Mouse (Mus musculus) forebrain, postnatal 0 days (tissue): ENCODE data around the gene 5430402E10Rik. TPM values are rescaled to one million over a fixed set of nuclear protein-coding genes. Genes with fewer than 3 reads are reported as not detected.
"Not testable (repeated sequence)": the region's sequence is repeated elsewhere in the genome, so short reads cannot be mapped to it uniquely, and the experiment has no call there.

Experiments
- ATAC-seq: fragments of 200-750 bp; cut with Nextera tagmentation; 2 replicates; pipeline ENCODE4 v1.8.0; 2017; ENCODE audit warnings: mild to moderate bottlenecking, moderate library complexity
- DNase-seq: peaks from one replicate; pipeline ENCODE4 v3.0.0-alpha.2; 2015
- H3K27ac ChIP-seq: fragments of 300-500 bp; sonication (generic); 2 replicates; pipeline ENCODE4 v1.5.1; 2014; ENCODE audit warnings: low read depth, mild to moderate bottlenecking, antibody characterized with exemption, low read length, moderate library complexity, mixed read lengths
- H3K27me3 ChIP-seq: fragments of 300-500 bp; sonication (generic); 2 replicates; pipeline ENCODE4 v1.6.1; 2014; ENCODE audit warnings: mild to moderate bottlenecking, low read length, mixed read lengths; ENCODE audit not compliant: insufficient read depth
- H3K36me3 ChIP-seq: fragments of 300-500 bp; sonication (generic); 2 replicates; pipeline ENCODE4 v1.6.1; 2014; ENCODE audit warnings: mild to moderate bottlenecking, moderate library complexity; ENCODE audit not compliant: insufficient read depth
- H3K4me1 ChIP-seq: fragments of 300-500 bp; sonication (generic); 2 replicates; pipeline ENCODE4 v1.6.1; 2014; ENCODE audit warnings: antibody characterized with exemption; ENCODE audit not compliant: insufficient read depth
- H3K4me2 ChIP-seq: fragments of 300-500 bp; sonication (generic); 2 replicates; pipeline ENCODE4 v1.6.1; 2014; ENCODE audit warnings: low read depth, mild to moderate bottlenecking, moderate library complexity
- H3K4me3 ChIP-seq: fragments of 300-500 bp; sonication (generic); 2 replicates; pipeline ENCODE4 v1.5.1; 2014; ENCODE audit warnings: low read depth, low read length, mixed read lengths
- H3K9ac ChIP-seq: fragments of 300-500 bp; sonication (generic); 2 replicates; pipeline ENCODE4 v1.6.1; 2014; ENCODE audit warnings: mild to moderate bottlenecking
- H3K9me3 ChIP-seq: fragments of 300-500 bp; sonication (generic); 2 replicates; pipeline ENCODE4 v1.6.1; 2016; ENCODE audit warnings: low read length
- whole genome bisulfite sequencing: fragments of 180-500 bp; shearing (Covaris S2); extraction: QIAGEN DNeasy Blood & Tissue Kit; methylation state at CpG from one replicate; pipeline ENCODE4 v1.1.7; 2014; 5-methylcytosine and 5-hydroxymethylcytosine counted together
- polyA plus RNA-seq: library from polyadenylated mRNA; unstranded; fragments of >200 nt; fragmentation: Nextera tagmentation; extraction: Ambion mirVana; gene quantifications from 2 replicates; pipeline ENCODE4 v1.2.1, GENCODE M21; 2015
- total RNA-seq: library from RNA; depleted of rRNA; stranded (reverse); fragments of >200 nt; gene quantifications from 2 replicates; pipeline ENCODE4 v1.2.3, GENCODE M21; 2014; rRNA removed

Gene 5430402E10Rik
- not detected in 2 replicates for total RNA-seq
- not detected in 2 replicates for polyA plus RNA-seq

GRCm38 (mm10) chrX:77924962-77925361 lies at the start of gene 5430402E10Rik:
Gene 5430402E10Rik (minus strand): TSS chrX:77925062.
- not testable (repeated sequence) for H3K4me1 ChIP-seq, H3K9me3 ChIP-seq, DNase-seq, H3K4me3 ChIP-seq, H3K27ac ChIP-seq, H3K9ac ChIP-seq, ATAC-seq, H3K36me3 ChIP-seq, H3K4me2 ChIP-seq, H3K27me3 ChIP-seq
- 100% methylated on average over 1 of the region's 1 CpGs for WGBS

GRCm38 (mm10) chrX:77880033-77880432 lies 44.8 kb downstream of the 5430402E10Rik start:
- H3K9me3 ChIP-seq, H3K4me2 ChIP-seq, H3K36me3 ChIP-seq, H3K27ac ChIP-seq, H3K4me1 ChIP-seq, H3K27me3 ChIP-seq, H3K9ac ChIP-seq, ATAC-seq, H3K4me3 ChIP-seq, DNase-seq: not testable (repeated sequence)
- WGBS: 43% methylated on average over 2 of the region's 4 CpGs

Other genes starting within 250 kb of the 5430402E10Rik start
- 20.9 and 27.4 TPM in 2 replicates for gene Prkx, start 128.8 kb downstream of the 5430402E10Rik start, total RNA-seq
- gene Prkx, start 128.8 kb downstream of the 5430402E10Rik start, polyA plus RNA-seq: 18.2 and 21.7 TPM in 2 replicates
- not detected in 2 replicates for gene Pbsn, start 71.4 kb downstream of the 5430402E10Rik start, total RNA-seq
- gene Pbsn, start 71.4 kb downstream of the 5430402E10Rik start, polyA plus RNA-seq: not detected in 2 replicates
- gene Gm14744, start 60.3 kb downstream of the 5430402E10Rik start, total RNA-seq: not detected in 2 replicates
- gene Gm14744, start 60.3 kb downstream of the 5430402E10Rik start, polyA plus RNA-seq: not detected in 2 replicates
- not detected in 2 replicates for gene Obp1a, start 166.3 kb upstream of the 5430402E10Rik start, total RNA-seq
- not detected in 2 replicates for gene Obp1a, start 166.3 kb upstream of the 5430402E10Rik start, polyA plus RNA-seq
- not detected in 2 replicates for gene Gm5938, start 200.4 kb upstream of the 5430402E10Rik start, total RNA-seq
- not detected in 2 replicates for gene Gm5938, start 200.4 kb upstream of the 5430402E10Rik start, polyA plus RNA-seq